8 mouse cellular contexts compared by ENCODE assay signal in genomic region chr15:79062376-79063159, GRCm38 (mm10). TPM values are rescaled to one million over a fixed set of nuclear protein-coding genes. Genes with fewer than 3 reads are reported as not detected.
DNase-seq lines count a peak whose midpoint lies in the region; ATAC-seq lines count a peak whose summit lies in the region.

Gene Ankrd54, minus strand, starts transcription at chr15:79062893.

- peak; percentile 94 for ATAC-seq in megakaryocyte progenitor cell, adult 5-6 weeks (replicated peaks; ENCODE audit: poor library complexity)

- DNase-seq in adipocyte (ENCODE audit: low spot score): peak; percentile 99
- peak; percentile 100 for DNase-seq in embryo, embryonic 10 days (ENCODE audit: low spot score)
- peak; percentile 93 for DNase-seq in gastrocnemius, postnatal 10 days
- DNase-seq in induced T-regulatory cell, adult 2 months (ENCODE audit: low read depth): peak; percentile 99
- peak; percentile 99 to 100 for DNase-seq in left cerebral cortex, adult 9 months (ENCODE audit: low spot score in 2 of 2)
- peak; percentile 97 for DNase-seq in right cerebral cortex, postnatal 14 days
- peak; percentile 91 to 96 for DNase-seq in urinary bladder, postnatal 36 days (ENCODE audit: low spot score in 2 of 2)

RNA-seq across cellular contexts. Expression of gene Ankrd54, which starts in this region (rescaled TPM):
- 1 to 10 TPM; 6.1 to 8.6 TPM for total RNA-seq in gastrocnemius, postnatal 10 days (2021)
- 16.0 and 17.3 TPM in 2 replicates for total RNA-seq in megakaryocyte progenitor cell, adult 5-6 weeks (2015)
- 11.2 and 18.8 TPM in 2 replicates for total RNA-seq in megakaryocyte progenitor cell, adult 5-6 weeks (2017)

Comparison
In these comparisons a context has a peak if more than half of its experiments do, and no peak if none do; other contexts are left out.
1. Peak in every context shown above with its lines: DNase-seq and ATAC-seq.